Mouse (Mus musculus): ENCODE measurements around the gene Timd4. TPM values are rescaled to one million over a fixed set of nuclear protein-coding genes. Genes with fewer than 3 reads are reported as not detected.

The Timd4 gene
- not detected in 2 replicates for total RNA-seq (2017)

DNA sequence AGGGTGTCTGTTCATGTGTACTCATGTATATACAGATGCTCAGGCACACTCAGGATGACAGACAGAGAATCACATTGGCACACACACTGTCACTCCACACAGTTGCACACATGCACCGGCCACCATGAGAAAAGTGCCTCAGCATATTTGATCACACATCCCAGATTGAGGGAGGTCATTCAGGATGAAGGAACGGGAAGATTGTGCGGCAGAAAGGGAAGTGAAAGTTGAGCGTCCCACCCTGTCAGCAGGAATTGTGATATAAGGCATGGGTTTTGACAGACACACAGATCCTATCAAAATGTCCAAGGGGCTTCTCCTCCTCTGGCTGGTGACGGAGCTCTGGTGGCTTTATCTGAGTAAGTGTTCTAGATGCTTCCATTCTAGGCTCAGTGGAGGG is at the start of gene Timd4:
Gene Timd4, plus strand, starts transcription at position 290 of the 400 bp plus-strand sequence.
- ATAC-seq (ENCODE audit: extremely low read depth, insufficient number of reproducible peaks, low FRiP score, poor library complexity, severe bottlenecking), result no peak

DNA sequence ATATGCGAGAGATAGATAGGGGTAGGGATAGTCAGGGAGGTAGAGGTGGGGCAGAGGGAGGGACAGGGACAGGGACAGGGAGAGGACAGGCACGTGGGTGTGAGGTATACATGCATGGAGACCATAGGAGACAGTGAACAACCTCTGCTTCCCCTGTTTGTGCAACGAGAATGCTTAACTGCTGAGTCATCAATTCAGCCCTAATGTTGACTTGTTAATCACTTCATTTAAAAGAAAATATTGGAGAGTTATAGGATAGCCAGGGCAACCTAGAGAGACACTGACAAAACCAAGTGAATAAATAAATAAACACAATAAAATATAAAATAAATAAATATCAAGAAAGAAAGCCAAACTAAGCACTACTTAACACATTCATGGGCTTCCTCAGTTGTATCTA is 33.7 kb upstream of the Timd4 start:
- ATAC-seq (ENCODE audit: extremely low read depth, insufficient number of reproducible peaks, low FRiP score, poor library complexity, severe bottlenecking), result no peak

- ATAC-seq (ENCODE audit: extremely low read depth, insufficient number of reproducible peaks, low FRiP score, poor library complexity, severe bottlenecking), result no peak
Observed at GRCm38 (mm10) chr11:46779811-46780210, 30.8 kb upstream of the Timd4 start.

DNA sequence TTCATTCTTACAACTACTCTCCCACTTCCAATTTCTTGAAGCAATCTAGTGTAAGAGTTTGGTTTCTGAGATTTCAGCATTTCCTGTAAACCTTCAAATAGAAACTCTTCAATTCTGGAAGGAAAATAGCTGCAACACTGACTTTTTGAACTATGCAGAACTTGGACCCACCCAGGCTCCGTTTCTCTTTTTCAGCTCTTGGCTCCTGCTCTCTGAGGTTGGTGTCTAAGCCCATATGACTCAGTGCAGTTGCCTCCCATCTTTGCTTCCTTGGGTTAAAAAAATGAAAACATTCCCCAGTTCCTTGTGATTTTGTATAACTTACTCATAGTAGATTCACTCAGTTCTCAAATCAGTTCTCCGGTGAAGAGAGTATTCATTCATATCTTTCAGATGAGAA is 6.2 kb upstream of the Timd4 start:
- ATAC-seq (ENCODE audit: extremely low read depth, insufficient number of reproducible peaks, low FRiP score, poor library complexity, severe bottlenecking), result no peak

DNA sequence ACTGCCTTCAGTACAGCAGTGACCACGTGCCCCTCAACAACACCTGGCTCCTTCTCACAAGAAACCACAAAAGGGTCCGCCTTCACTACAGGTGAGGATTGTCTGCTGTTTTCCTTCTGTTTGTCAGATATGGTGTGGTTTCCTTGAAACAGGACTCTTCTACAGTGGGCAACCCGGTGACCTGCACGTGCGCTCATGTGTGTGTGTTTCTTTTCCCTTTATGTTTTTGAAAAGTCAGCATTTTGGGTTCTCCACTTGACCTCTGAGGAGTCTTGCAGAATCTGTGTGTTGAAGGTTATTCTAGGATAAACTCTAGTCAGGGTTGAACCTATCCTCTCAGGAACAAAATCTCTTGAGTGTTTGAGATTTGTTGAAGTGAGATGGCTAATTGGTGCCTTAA is 7.1 kb downstream of the Timd4 start:
- no peak for ATAC-seq (ENCODE audit: extremely low read depth, insufficient number of reproducible peaks, low FRiP score, poor library complexity, severe bottlenecking)

DNA sequence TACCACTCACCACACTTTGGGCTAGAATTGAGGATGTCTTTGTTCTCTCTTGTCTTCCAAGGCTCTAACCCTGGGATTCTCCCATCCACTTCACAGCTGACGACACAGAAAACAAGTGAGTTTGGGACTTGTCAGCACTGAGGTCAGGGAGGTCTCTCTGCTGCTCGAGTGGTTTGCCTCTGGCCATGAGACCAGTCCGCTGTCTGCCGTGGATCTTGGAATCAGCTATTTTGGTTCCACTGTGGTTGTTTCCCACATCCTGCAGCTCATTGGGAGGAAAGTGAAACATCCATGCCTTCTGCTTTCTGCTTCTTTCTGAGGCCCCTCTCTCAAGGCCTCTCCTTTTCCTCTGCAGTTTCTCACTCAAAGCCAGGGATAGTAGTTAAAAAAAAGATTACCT is 9.3 kb downstream of the Timd4 start:
- ATAC-seq (ENCODE audit: extremely low read depth, insufficient number of reproducible peaks, low FRiP score, poor library complexity, severe bottlenecking), result no peak

GRCm38 (mm10) chr11:46830348-46830747 is 19.7 kb downstream of the Timd4 start:
- no peak for ATAC-seq (ENCODE audit: extremely low read depth, insufficient number of reproducible peaks, low FRiP score, poor library complexity, severe bottlenecking)

GRCm38 (mm10) chr11:46835080-46835479 is 24.5 kb downstream of the Timd4 start:
- no peak for ATAC-seq (ENCODE audit: extremely low read depth, insufficient number of reproducible peaks, low FRiP score, poor library complexity, severe bottlenecking)

GRCm38 (mm10) chr11:46842015-46842726 is 31.6 kb downstream of the Timd4 start:
- ATAC-seq (ENCODE audit: extremely low read depth, insufficient number of reproducible peaks, low FRiP score, poor library complexity, severe bottlenecking), result no peak

- ATAC-seq (ENCODE audit: extremely low read depth, insufficient number of reproducible peaks, low FRiP score, poor library complexity, severe bottlenecking), result no peak
Observed at GRCm38 (mm10) chr11:46846661-46847060, 36.1 kb downstream of the Timd4 start.

DNA sequence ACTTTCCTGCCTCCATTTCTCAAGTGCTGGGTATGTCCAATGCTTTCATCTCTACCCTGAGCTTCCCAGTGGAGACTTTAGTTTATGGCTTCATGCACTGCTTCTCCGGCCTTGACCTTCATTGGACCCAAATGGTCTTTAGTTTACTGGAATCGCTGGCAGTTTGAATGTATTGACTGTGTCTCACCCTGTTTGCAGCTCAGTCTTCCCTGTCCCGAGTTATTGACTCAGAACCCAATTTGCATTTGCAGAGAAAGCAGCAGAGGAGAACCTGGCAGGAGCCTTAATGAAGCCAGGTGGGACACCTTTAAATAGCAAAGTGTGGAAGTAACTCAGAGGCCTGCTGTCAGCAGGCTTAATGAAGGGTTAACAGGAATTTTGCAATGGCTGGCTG is 37.2 kb downstream of the Timd4 start:
- ATAC-seq (ENCODE audit: extremely low read depth, insufficient number of reproducible peaks, low FRiP score, poor library complexity, severe bottlenecking), result no peak

- no peak for ATAC-seq (ENCODE audit: extremely low read depth, insufficient number of reproducible peaks, low FRiP score, poor library complexity, severe bottlenecking)
Observed at GRCm38 (mm10) chr11:46848221-46848971, 37.8 kb downstream of the Timd4 start.

DNA sequence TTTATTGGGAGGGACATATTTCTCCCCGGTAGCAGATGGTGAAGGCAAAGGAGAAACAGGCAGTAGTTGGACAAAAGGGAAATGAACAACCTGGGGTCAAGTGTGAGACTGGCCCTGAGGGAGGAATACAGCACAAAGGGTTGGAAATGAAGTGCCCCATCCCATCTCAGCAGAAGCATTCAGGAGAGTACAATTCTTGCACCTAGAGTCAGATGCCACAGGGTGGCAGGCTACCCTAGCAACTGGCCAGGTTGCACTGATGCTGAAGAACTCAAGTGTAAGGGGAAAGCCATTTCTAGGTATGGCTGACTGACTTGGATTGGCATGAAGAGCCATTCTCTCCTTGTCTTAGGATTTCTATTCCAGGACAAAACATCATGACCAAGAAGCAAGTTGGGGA is 54.2 kb downstream of the Timd4 start:
- no peak for ATAC-seq (ENCODE audit: extremely low read depth, insufficient number of reproducible peaks, low FRiP score, poor library complexity, severe bottlenecking)

DNA sequence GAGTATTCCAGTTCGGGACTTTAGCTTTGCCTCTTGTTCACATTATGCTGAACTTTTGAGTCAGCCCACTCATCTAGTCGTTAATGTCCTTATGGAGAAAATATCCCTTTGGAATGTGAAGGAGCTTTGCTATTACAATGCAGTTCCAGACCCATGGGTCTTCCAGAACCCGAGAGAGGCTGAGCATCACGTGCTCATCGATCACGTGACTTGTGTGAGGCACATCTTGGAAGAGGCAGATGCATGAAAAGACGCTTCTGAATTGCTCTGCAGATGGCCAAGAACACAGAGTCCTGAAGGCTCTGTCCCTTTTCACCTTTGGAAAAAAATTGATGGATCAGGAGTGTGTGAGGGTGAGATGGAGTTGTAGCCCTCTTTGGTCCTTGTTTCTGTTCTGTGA is 58.0 kb downstream of the Timd4 start:
- no peak for ATAC-seq (ENCODE audit: extremely low read depth, insufficient number of reproducible peaks, low FRiP score, poor library complexity, severe bottlenecking)

DNA sequence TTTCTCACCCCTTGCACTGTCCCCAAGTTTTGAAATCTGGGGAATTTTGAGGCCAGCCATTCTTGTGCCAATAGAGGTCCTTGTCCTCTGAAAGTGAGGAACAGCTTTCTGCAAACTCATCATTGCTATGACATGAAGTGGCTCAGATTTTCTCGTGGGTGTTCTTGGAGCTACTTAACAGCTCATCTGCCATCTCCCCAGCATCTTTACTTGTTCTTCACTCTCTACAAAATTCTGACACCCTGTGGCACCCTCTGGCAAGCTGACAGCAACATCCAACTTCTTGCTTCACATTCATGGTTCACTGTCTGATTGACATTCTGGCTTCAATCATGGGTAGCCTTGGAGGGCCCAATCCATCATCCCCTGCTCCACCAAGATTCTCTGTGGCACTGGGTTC is 65.2 kb downstream of the Timd4 start:
- no peak for ATAC-seq (ENCODE audit: extremely low read depth, insufficient number of reproducible peaks, low FRiP score, poor library complexity, severe bottlenecking)

- ATAC-seq (ENCODE audit: extremely low read depth, insufficient number of reproducible peaks, low FRiP score, poor library complexity, severe bottlenecking), result no peak
Observed at GRCm38 (mm10) chr11:46882456-46882855, 71.9 kb downstream of the Timd4 start.

DNA sequence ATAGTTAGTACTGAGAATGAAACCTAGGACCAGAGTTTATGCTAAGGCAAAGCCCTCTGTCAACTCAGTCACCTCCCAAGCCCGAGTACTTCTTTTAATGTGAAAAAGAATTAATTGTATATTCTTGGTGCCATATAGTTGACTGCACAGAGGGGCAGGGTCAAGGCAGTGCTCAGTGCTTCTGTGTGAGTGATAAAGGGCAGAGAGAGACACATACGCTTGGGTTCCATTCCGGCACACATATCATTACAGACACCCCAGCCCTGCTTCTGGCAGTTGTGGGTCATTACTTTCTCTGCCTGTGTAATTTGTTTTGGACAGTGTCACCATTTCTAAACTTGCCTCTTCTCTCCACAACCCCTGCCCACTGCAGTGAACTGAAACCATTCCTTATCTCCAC is 78.5 kb downstream of the Timd4 start:
- ATAC-seq (ENCODE audit: extremely low read depth, insufficient number of reproducible peaks, low FRiP score, poor library complexity, severe bottlenecking), result no peak
